Mouse (Mus musculus): ENCODE measurements around the gene Oaz3.

Oaz3 gene

DNA sequence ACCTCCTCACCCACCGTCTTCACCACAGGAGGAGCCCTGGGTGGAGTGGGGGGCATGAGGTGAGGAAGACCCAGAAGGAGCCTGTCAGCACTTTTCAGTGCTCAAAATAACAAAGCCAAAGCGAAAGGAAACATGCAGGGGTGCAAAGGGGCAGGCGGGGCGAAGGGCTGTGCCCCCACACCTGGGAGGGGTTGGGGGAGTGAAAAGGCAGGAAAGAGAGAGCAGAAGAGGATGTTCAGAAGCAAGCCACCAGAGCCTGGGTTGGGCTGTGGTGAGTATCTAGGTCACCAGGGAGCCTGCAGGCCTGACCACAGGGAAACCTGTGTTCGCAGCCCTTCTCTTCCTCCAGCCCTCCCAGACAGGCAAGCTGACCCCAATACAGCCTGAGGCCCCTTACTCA, 55.7 kb downstream of the Oaz3 start:
- DNase-seq (ENCODE audit: low spot score in 2 of 2), result no peak

DNA sequence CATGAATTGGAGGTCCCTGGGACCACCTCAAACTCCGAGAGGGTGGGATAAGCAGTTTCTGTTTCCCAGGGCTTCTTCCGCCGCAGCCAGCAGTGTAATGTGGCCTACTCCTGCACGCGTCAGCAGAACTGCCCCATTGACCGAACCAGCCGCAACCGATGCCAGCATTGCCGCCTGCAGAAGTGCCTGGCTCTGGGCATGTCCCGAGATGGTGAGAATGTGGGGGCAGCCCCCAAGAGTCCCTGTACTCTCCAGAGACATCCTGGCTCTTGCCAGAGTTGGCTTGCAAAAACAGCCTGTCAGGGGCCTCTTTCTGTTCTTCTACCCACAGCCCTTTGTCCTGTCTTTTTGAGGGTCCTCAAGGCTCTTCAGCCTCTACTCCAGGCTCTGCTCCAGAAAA, 56.3 kb downstream of the Oaz3 start:
- no peak for DNase-seq (ENCODE audit: low spot score in 2 of 2)

DNA sequence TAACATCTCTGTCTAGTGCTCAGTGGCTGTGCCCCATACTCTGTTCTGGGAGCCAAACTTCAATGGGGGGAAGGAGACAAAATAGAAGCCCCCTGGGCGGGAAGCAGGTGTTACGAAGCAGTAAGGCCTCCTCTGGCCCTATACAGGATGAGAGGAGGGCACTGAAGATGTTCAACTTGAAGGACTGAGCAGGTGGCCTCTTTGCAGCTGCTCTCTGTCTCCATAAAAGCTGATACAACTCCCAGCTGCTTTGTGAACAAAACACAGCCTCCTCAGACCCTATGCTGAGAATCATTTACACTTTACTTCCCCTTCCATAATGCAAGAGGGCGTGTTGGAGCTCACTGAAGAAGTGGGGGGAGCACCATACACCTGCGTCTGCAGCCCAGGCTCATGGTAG, 57.0 kb downstream of the Oaz3 start:
- no peak for DNase-seq (ENCODE audit: low spot score in 2 of 2)

DNA sequence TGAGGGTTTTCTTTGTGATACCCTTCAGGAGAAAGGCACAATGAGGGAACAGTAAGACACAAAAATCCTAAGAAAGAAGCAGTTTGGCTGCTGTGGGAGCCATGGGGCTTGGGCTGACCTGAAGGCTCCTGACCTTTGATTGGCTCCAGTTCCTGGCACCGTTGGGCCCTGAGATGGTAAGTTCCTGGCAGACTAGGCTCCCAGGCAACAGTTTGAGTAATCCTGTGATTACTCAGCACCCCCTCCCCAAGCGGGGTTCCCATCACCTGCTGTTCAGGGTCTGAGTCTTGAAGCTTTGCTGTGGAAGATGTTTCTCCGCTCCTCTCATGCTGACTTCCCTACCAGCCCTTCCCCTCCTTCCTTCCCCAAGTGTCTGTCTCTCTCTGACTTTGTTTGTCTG, 60.2 kb downstream of the Oaz3 start:
- no peak for DNase-seq (ENCODE audit: low spot score in 2 of 2)
